Mouse (Mus musculus) heart, postnatal 36 days (tissue): Measurements from ENCODE around the gene Cryba4. TPM values are rescaled to one million over a fixed set of nuclear protein-coding genes. Genes with fewer than 3 reads are reported as not detected.

Source experiments
- DNase-seq, 2 experiments: peaks; one replicate each; pipeline ENCODE4 v3.0.0; 2021 to 2022
- intact Hi-C: fragments of 180-260 bp; cut with DNase I; formaldehyde crosslinking; loops from one replicate; pipeline ENCODE4 v1.15.1; 2025
- total RNA-seq, 2 experiments: library from RNA; stranded (reverse); gene quantifications; 2 replicates each; pipeline ENCODE4 v1.2.3; 2021

The Cryba4 gene
- total RNA-seq, 2 experiments from 2014 or later = 6.0 to 9.8 TPM

DNA sequence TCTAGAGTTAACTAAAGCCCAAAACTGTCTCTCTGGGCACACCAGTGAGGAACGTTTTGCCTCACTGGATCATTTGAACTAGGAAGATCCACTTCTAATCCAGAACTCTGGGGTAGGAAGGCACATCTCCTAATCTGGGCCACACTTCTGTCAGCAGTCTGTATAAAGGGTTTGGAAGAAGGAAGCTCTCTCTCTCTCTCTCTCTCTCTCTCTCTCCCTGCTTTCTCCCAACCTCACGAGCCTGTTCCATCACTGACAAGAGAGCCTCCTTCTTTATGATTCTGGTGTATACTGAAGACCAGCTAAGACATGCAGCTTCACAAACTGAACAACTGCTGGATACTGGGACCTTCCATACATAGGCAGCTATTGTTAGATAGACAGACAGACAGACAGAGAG lies 10.5 kb downstream of the Cryba4 start:
- no peak for DNase-seq
- intact Hi-C loops = loop anchor here (1.0 to 2.0 kb wide), 3 partner anchors 33 to 184 kb away; partner anchors contain the start of gene Tfip11

DNA sequence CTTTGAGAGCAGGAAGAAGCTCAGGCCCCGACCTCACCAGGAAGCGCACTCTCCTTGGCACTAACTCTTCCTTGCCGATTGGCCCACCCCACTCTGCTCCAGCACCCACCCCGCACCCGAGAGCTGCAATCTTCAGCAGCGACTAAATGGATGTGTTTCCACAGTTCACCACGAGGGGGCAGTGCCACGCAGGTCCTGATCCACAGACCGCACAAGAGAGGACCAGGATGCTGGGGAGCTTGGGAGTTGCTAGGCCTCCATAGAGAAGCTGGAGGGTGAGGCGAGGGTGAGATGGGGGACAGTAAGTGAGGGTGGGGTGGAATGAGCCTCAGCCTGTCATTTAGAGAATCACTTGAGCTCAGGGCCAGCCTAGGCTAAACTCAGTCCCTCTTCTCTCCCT lies 11.6 kb downstream of the Cryba4 start:
- intact Hi-C loops = loop anchor here (1.0 to 2.0 kb wide), 5 partner anchors 34 to 189 kb away; partner anchors contain the start of gene Tfip11
- peak; percentile 87 to 94 for DNase-seq

DNA sequence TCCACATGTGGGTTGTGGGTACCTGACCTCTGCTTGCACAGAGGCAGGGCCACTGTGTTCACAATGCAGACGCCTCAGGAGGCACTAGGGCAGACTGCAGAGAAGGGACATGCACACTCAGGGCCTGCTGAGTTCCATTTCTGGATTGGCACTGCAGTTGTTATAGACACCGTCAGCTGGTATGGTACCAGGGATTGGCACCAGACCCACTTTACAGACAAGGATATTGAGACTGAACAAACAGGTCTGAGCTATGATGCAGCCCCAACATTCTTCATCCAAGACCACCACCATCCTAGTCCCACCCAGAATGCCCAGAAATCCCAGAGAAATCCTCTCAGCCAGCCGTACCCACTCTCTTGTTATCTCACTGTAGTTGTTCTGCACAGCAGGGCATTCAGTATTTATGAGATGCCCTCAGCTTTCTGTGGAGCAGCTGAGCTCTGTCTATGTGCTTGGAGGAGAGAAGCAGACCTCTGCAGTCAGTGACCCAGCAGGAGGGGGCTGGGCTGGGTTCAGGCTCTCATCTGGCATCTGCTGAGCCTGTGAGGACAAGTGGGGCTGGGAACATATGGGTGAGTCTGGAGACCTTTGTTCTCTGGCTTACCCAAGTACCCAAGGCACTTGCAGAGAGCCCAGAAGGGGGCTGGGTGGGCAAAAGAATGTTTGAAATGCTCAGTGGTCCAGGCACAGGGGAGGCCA lies 13.4 kb downstream of the Cryba4 start:
- DNase-seq = no peak
- intact Hi-C loops = no loop called here

DNA sequence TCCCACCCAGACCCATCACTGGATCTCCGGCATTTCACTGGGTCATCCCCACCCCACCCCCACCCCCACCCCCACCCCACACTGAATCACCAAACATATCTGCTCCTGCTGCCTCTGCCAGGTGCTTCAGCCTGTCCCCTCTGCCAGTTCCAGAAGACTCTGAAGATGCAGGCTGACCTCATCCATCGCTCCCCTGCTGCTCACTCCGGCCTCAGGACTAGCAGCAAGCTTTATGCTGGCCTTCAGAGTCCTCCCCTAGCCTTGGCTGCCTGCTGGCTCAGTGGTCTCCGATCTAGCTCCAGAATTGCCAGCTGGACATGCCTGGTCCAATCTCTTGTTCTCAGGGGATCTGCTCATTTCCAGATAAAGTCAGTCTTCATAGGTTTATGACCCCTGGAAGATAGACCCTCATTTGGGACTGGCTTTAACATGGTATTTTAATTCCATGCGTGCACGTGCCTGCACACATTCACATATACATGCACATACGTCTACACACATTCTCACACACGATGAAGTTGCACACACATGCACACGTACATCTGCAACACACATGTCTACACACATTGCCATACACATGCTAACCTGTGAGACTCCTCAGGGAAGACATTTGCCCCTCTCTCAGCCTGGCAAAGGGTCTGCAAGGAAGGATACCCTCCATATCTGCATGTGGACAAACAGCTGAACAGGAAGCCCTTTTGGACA lies 14.3 kb downstream of the Cryba4 start:
- intact Hi-C loops = no loop called here
- DNase-seq = no peak

DNA sequence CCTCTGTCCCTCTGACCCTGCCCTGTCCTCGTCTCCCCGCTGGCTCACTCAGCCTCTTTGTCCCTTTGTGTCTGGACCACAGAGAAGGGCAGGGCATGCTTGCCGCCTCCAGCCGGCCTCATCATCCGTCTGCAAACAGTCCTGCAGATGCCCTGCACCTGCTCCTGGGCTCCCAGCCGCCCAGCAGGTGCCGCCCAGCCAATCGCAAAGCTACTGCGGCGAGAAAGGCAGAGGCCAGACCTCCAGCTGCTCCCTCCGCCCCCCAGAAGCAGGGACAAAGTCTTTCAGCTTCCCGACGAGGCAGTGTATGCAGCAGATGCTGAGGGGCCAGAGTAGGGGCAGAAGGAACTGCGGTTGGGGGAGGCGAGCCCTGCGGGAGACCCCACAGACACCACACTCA lies 14.9 kb downstream of the Cryba4 start:
- intact Hi-C loops = no loop called here

DNA sequence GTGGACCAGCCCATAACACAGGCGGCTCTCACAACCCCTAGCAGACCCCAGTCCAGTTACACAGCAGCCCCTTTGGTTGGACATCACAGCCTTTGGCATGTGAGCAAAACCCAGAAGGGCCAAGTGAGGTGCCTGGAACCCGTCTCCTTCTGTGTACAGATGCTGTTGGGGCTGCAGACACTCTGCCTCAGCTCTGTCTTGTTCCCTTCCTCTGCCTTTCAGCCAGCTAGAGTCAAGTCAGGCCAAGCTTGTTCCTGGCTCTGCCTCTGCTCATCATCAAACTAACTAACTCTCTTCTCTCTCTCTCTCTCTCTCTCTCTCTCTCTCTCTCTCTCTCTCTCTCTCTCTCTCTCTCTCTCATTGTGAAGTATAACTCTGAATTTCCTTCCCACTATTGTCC lies 15.7 kb downstream of the Cryba4 start:
- no peak for DNase-seq
- intact Hi-C loops = no loop called here

More for the DNA sequence above, 14.9 kb downstream of the Cryba4 start:
- DNase-seq = no peak

DNA sequence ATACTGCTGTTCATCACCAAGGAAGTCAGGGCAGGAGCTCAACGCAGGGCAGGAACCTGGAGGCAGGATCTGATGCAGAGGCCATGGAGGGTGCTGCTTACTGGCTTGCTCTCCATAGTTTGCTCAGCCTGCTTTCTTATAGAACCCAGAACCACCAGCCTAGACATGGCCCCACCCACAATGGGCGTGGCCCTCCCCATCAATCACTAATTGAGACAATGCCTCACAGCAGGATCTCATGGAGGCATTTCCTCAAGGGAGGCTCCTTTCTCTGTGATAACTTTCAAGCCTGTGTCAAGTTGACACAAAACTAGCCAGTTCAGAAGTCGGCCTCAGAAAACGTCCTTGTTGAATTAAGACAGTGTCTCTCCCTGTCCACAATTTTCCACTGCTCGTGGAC lies 16.5 kb downstream of the Cryba4 start:
- intact Hi-C loops = no loop called here

DNA sequence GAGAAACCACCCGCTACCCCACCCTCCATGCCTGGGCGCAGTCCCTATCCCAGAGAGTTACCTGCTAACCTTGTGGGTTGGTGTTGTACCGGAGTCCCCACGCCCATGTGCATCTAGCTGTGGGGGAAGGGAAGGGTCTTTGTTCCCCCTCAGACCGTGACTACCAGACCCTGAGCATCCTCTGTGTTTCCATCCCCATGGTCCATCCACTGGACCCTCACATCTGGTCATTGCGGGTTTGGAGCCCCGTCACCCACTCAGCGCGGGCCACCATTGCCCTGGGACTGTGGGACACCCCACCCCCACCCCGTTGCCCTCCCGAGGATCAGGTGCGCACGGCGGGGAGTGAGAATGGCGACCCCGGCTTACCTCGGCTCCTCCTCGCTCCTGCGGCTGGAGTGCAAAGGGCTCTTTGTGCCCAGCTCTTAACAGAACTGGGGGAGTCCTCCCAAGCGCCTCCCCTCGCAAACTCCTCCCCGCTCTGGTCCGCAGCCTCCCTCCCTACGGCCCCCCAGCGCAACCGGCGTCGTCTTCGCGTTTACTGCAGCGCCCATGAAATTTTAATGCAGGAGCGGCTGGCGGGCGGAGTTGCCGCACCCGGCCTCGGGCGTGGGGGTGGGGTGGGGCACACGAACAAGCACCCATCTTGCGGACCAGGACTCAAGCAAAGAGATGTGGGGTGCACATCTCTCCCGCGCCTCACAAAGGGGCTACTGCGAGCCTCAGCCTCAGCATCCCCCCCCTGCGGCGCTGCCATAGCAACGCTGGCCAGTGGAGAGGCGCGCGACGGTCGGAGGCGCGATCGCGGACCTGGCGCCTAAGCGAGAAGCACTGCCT lies 23.9 kb downstream of the Cryba4 start:
- intact Hi-C loops = no loop called here
- DNase-seq = no peak

More for the DNA sequence above, 16.5 kb downstream of the Cryba4 start:
- no peak for DNase-seq

DNA sequence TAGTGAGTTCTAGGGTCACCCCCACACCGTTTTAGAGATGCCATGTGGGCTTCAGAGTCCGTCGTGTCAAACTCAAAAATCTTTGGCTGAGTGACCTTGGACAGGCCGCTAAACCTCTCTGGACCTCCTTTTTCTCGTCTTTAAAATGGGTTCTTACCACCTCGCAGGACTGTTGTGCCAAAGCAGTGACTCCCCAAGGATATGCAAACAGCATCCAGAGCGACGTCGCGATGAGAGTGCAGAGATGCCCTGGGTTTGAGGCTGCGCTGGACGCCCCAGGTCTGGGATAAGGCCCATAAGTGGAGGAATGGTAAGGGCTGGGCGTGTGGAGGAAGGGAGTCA lies 24.4 kb downstream of the Cryba4 start:
- no peak for DNase-seq
- intact Hi-C loops = no loop called here

DNA sequence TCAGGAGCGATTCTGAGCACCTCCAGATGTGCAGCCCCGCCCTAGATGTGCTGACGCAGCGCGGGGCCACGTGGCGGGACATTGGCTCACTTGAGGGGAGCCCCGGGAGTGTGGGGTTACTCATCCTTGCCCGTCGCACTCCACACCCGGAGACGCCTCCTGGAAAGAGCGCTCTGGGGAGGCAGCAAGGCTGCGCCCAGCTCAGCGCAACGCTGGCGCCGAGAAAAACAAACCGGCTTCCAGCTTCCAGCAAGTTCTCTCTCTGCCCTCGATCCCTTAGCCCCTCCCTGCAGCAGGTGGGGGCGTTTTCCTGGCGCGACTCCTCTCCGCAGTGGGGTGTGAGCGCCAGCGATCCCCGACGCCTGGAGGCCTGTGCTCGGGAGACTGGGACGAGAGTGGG lies 25.0 kb downstream of the Cryba4 start:
- no peak for DNase-seq
- intact Hi-C loops = no loop called here

DNA sequence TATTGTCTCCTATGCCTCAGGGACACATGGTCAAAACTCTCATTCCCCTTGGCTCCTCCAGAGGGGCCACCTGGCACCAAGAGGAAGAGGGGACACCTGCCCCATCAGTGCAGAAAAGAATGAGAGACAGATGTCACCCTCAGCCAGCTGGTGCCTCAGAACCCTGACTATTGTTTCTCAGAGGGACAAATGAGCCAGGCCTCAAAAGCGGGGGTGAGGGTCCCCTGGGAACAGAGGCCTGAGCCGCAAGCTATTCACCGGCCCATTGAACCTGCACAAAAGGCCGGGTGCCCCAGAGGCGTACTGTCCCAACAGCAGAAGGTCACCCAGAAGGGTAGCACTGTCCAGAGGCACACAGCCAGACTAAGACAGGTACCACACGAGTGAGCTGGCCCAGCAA lies 26.7 kb downstream of the Cryba4 start:
- DNase-seq = no peak
- intact Hi-C loops = no loop called here

DNA sequence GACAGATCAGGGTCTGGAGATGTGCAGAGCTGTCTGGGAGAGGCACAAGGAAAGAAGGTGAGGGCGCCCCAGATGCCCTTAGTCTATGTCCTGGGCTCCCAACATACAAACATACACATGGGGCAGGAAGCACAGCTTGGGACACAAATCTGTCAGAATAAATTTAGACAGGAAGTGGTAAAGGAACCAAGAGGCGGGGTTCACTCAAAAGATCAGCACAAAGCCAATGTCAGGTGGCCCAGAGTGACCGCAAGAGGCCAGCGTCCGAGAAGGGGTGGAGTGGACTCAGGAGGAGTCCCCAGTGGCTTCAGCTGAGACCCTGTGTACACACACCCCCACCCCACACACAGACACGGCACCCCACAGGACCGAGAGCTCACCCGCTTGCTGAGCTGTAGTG lies 32.1 kb downstream of the Cryba4 start:
- no peak for DNase-seq

DNA sequence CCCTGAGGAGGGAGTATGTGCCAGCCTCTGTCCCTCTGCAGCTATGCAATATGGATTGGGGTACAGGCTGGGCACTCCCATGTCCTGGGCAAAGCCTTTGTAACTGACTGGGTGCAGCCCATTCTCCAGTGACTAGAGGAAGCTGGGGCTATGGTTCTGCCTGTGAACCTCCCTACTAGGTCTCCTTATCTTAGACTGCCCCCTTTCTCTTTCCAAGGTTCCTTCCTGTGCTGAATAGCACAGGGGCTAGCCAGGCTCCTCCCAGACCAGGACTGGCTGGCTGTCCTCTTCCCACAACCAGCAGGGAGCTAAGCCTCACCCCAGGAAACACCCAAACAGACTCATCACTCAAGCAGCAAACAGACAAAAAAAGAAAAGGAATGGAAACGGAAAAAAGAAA lies 32.9 kb downstream of the Cryba4 start:
- intact Hi-C loops = no loop called here
- no peak for DNase-seq

More for the DNA sequence above, 32.1 kb downstream of the Cryba4 start:
- intact Hi-C loops = no loop called here

DNA sequence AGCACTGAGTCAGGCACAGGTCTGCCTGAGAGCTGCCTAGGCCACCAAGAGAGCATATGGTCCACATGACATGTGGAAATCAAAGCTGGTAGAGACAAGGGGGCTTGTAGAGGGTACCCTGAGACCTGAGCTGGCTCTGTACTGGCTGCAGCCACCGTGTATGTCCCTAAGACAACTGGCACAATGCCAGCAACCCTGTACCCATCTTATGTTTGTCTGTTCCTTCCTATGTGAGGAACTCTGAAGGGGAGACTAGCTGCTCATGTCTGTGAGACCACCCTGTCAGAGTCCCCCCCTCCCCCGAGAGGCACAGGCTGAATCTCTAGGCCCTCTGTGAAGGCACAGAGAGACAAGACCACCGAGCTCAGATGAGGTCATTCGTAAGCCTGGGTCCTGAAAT lies 33.6 kb downstream of the Cryba4 start:
- no peak for DNase-seq
- intact Hi-C loops = no loop called here

DNA sequence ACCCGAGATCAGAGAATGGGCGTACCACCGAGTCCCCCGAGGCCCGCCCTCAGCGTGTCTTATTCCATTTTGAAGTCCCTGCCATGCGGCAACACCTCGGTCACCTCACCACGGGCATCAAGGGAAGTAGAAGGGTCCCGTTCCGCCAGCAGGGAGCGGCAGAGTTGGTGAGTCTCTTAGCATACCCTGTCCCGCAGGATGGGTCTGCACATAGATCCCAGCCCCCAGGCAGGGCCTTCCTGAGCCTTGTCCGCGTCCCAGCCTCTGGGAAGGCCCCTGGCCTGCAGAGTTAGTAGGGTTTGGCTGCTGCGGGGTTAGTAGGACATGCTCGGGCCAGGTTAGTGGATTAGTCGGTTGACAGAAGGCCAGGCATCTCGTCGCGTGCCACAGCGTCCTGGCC lies 35.3 kb downstream of the Cryba4 start:
- intact Hi-C loops = no loop called here

DNA sequence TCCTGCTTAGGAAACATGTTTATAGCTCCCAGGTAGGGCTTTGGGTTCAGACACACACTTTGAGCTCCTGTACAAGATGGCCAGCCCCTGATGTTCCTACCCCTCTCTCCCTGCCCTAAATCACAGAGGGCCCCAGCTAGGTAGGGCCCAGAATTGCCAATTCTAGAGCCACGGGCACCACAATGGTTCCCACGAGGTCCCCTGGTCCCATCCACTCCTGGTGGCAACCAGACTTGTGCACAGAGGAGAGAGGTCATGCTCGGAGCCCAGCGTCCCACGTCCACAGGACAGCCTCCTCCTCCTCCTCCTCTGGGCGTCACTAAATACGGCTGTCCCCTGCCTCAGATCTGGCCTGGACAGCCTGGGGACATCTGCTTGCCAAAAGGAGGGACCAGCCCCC lies 36.0 kb downstream of the Cryba4 start:
- no peak for DNase-seq
- intact Hi-C loops = no loop called here

More for the DNA sequence above, 35.3 kb downstream of the Cryba4 start:
- no peak for DNase-seq

DNA sequence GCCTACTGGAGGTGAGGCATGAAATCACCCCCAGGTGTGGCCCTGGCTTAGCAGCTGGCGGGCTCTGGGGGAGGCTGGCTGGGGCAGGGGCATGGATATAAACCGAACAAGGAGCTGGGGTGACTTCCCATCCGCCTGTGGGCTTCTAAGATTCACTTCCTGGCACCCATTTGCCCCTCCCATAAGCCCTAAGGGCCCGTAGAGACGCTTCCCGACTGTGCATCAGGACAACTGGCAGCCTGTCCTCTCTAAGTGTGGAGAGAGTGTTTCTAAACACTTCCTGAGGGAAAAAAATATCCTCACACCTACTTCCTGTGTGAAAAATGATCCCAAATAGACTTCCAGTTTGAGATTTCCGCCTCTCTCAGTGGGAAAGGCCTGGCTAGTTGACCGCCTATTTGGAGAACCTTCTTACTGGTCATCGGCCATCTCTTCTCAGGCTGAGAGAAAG lies 36.5 kb downstream of the Cryba4 start:
- DNase-seq = no peak
- intact Hi-C loops = no loop called here

DNA sequence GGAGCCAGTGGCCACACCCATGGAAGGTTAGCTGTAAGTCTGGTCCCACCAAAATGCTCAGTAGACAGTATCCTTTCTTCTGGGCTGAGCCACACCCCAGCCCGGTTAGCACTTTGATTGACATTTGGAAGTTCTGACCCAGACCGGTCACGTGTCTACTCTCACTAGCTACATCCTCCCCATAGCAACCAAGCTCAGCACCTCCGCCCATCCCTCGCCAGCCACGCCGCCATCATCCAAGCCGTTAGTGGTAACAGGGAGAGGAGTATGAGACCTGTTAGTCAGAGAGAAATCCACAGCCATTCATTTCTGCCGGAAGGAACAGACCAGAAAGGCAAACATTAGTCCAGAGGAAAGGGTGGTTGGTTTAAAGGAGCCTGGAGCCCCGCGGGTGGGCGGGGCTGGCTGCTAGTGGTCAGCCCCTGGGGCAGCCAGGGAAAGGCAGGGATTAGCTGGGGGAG lies 37.0 kb downstream of the Cryba4 start:
- DNase-seq = no peak
- intact Hi-C loops = no loop called here

DNA sequence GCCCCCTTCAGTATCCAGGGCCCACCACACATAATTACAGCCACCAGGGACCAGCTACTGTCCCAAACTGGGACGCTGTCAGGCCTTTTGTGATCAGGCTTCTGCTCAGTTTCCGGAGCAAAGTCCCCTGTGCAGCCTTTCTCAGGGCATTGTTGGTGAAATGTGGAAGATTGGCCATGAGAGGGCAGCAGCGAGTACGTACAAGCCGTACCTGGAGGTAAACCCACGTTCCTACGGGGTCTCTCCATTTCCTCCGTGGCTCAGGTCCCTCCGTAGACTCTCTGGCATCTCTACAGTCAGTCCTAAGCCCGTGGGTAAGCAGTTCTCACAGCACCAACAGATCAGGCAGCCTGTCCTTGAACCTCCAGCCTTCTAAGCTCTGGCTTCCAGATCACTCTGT lies 37.9 kb downstream of the Cryba4 start:
- peak; percentile 33 to 67 for DNase-seq
- intact Hi-C loops = loop anchor here (5.0 kb wide), 1 partner anchor 213 kb away; no protein-coding TSS in a partner anchor

DNA sequence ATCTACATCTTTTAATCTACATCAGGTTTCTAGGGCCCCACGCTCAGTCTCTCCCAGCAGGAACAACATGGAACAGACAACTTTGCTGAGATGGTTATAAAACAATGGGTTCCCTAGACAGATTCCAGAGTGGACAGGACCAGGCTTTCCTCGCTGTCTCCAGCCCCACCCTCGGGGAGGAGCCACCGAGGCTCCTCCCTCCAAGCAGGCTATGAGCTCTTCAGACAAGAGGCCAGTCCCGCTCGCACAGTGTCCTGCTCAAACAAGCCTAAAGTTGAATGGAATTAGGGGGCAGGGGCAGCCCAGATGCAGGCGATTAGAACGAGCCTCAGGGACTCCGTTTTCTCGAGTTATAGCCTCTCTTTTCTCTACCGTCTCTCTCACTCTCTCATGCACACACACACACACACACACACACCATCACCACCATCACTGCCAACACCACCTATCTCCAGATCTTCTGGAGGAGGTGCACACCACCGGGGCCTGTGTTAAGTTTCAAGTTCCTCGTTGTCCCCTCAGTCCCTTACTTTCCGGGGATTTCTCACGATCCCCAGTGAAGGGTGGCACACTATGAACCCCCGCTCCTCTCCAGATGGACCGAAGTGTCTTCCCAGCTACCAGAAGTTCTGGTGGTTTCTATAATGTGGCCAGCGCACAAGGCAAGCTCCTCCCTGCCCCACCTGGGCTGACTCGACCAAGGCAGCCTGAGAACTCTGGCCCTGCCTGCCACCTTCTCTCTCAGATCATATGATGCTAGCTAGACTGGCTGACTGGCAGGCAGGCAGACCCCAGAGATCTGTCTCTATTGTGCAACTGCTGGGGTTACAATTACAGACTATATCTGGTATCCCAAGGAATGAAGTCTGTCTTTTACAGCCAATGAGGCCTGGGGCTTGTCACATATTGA lies 38.7 kb downstream of the Cryba4 start:
- intact Hi-C loops = loop anchor here (5.0 kb wide), 1 partner anchor 214 kb away; no protein-coding TSS in a partner anchor
- DNase-seq = no peak
